Mouse (Mus musculus): Measurements from ENCODE around the gene Tsfm. TPM values are rescaled to one million over a fixed set of nuclear protein-coding genes. Genes with fewer than 3 reads are reported as not detected.
"Not testable (repeated sequence)": the region's sequence is repeated elsewhere in the genome, so short reads cannot be mapped to it uniquely, and the experiment has no call there.

Tsfm gene
- total RNA-seq, 2 experiments from 2014 or later: 64.4 to 71.3 TPM

DNA sequence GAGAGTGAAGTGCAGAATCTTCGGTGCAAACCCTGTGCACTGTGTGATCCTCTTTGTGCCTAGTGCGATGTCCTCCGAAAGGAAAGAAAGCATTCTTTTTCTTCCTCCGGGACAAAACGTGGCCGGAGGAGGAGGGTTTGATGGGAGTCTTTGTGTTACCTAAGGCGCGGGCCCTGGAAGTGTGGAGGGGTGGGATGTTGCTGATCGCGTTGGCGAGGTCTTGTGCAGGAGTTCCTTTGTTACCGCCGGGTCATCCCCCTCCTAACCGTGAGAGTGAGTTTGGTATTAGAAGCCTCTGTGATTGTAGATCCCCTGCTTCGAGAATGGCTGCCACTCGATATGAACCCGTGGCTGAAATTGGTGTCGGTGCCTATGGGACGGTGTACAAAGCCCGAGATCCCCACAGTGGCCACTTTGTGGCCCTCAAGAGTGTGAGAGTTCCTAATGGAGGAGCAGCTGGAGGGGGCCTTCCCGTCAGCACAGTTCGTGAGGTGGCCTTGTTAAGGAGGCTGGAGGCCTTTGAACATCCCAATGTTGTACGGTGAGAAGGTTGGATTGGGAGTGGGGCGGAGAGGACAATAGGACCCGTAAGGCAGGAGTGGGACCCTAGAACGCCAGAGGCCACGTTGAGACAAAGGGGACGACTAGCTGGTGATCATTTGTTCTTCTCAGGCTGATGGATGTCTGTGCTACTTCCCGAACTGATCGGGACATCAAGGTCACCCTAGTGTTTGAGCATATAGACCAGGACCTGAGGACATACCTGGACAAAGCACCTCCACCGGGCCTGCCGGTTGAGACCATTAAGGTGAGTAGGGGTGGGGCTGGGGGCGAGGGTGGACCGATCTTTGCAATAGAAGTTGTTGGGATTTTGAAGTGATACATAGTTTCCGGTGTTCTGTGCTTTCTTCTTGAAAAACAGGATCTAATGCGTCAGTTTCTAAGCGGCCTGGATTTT lies 33.6 kb upstream of the Tsfm start:
- no peak for DNase-seq

DNA sequence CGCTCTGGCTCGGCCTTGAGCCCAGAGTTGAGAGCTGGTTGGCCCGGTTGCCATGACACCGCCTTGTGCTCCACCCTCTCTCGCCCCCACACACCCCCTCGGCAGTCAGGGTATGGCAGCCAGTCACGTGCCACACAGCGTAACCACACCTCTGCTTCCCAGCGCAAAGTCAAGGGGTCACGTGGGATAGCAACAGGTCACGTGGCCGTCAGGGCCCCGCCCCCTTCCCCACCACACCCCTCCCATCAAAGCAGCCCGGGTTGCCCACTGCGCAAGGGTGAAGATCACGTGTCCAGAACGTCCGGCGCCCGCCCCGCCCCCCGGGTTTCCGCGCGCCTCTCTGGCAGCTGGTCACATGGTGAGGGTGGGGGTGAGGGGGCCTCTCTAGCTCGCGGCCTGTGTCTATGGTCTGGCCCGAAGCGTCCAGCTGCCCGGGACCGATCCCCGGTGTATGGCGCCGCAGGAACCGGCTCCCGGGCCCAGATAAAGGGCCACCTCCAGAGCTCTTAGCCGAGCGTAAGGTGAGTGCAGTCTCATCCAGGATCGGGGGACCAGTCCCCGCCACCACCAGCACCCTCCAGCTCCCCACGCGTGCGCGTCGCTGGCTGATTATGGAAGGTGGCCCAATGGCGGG lies 32.7 kb upstream of the Tsfm start, which contains the start of gene Cdk4:
Gene Cdk4 (plus strand): TSS at position 296 of the 634 bp plus-strand sequence.
- DNase-seq: peak; percentile 99 to 100

DNA sequence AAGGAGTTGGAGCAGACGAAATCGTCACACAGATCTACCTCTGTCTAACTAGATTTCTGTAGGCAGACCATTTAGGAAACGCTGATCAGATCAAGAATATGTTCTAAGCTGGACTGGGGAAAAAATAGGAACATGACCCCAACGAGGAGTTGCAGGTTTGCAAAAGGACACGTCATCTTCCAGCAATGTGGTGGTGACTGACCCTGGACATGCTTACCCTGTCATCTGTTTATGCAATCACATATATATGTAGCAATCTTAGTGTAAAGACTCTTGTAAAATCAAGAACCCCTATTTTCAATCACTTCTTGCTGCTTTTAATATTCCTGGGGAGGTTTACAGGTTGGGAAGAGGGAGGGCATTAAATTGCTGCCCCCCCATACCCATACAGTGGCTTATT lies 31.9 kb upstream of the Tsfm start:
- no peak for DNase-seq

DNA sequence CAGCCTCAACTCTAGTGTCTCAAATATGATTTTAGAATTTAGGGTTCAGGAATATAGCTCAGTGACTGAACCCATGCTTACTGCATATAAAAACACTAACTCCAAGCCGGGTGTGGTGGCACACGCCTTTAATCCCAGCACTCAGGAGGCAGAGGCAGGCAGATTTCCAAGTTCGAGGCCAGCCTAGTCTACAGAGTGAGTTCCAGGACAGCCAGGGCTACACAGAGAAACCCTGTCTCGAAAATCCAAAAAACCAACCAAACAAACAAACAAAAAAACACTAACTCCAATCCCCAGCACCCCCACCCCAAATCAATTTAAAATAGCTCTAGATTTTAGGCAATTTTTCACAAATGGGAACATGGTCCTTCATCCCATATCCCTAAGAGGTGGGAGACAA lies 31.5 kb upstream of the Tsfm start:
- not testable (repeated sequence) for DNase-seq

DNA sequence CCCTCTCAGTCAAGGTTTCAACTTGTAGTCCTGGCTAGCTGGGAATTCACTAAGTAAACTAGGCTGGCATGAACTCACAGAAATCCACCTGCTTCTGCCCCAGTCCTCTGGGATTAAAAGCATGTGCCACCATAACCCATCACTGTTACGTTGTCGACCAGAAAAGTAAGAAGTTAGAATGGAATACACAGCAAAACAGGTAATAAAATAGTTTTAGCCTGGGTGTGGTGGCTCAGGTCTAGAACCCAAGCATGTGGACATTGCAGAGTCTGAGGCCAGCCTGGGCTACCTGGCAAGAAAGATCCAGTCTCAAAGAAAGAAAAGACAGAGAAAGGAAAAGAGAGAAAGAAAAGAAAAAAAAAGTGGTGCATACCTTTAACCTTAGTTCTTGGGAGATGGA lies 30.9 kb upstream of the Tsfm start:
- no peak for DNase-seq

DNA sequence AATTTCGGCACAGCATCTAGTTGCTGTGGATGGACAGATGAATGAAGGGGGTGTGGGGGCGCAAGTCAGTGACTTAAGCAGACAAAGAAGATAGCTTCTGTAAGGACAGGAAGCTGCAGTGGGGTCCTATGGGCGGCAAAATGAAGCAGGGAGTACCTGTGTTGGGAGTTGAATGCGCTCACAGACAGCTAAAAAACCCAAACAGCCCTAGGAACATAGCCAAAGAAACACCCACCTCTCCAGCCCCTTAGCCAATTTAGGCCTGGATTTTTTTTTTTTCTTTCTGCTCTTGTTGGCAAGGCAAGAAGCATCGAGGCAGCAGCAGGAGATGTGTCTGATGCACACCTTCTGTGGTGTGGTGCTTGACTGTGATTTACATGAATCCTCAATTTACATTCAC lies 30.4 kb upstream of the Tsfm start:
- DNase-seq: no peak

DNA sequence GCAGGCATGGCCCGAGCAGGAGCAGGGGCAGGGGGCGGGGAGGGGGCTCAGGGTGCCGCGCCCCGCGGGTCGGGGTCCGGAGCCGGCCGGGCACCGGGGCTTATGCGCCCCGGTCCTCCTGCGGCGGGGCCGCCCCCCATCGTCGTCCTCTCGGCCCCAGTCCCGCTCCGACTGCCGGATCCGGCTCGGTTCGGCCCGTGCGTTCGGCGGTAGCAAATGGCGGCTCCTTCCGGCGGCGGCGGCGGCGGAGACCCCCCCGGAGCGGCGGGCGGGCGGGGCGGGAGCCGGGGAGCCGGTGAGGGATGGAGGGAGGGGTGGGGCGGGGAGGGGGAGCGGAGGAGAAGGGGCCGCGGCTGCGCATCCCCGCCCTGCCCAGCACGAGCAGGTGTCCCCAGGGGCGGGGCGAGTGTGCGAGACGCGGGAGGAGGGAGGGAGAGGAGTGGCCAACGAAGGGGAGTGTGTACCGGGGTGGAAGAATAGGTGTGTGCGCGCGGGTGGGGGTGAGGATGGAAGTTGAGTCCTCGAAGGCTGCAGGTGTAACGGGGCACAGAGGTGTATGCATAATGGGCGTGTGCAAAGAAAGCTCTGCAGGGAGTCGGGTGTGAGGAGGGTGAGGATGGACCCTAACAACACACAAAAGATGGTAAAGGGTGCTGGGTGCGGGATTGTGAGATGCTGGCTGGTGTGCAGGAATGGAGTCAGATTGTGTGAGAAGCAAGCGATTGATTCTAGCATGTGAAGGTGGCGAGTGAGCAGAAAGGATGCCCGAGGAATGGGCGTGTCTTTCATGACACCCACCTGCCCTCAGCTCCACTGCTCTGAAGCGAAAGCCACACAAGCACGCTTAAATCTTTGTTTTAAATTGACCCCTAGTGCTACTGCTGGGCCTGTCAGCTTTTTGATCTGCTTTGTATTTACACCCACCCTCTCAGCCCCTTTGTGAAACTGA lies 29.6 kb upstream of the Tsfm start, which contains the start of gene March9:
Gene March9 (minus strand): TSS at position 217 of the 949 bp plus-strand sequence.
- peak; percentile 84 to 91 for DNase-seq

DNA sequence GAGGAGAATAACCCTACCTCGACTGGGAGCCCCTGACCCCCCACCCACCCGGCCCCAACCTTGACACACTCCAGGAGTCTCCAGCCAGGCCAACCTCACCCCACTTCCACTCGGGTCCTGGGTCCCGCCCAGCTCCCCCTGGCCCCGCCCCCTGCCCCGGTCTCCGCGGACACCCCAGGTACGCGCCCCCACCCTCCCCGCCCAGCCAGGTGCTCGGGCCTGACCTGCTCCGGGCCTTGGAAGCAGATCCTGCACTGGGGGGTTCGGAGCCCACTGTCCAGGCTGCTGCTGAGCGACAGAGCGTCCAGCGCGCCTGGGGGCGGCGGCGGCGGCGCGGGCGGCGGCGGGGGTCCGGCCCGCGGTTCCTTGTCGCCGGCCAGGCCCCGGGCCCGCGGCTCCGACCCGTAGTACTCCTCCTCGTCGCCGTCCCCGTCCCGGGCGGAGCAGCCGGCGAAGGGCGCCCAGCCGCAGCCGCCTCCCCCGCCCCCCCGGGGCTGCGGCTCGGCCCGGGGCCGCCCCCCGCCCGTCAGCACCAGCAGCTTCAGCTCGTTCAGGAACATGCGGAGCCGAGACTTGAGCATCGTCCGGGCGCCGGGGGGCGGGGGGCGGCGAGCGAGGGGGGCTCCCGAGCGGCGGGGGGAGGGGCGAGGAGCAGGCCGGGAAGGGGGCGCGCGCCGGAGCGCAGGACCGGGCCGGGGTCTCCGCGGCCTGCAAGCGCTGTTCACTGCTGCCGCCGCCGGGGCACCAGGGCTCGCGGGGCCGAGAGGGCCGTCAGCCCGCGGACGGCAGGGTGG lies 28.7 kb upstream of the Tsfm start:
- DNase-seq: no peak

DNA sequence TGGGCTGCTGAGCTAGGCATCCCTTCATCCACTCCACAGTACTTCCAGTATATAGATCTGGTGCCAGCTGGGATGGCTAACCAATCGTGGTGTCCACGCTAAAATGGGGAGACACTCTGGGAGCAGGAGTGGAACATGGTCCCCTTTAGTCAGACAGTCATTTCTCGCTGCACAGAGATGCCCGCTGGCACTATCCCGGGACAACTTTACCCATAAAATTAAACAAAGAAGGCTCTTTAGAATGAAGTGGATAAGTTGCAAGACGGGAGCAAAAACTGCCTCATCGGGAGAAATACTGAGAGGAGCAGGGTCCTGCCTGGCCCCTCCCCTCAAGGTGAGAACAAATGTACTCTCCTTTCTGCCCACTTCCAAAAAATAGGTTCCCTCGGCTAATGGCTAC lies 28.1 kb upstream of the Tsfm start:
- DNase-seq: no peak

DNA sequence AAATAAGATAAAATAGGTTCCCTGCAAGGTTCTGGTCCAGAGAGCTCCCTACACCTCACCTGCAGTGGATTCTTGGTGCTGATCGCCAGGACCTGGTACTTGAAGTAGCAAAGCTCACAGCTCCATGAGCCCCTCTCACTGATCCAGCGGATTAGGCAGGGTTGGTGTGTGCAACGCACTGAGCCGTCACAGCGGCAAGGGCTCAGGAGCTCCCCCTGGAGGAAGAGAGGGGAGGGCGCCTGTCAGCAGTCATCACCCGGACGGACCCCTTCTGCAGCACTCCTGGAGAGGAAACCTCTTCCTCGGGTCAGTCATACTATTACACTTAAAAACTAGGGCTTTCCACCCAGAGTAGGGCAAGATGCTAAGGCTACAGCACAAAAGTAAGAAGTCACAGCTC lies 27.5 kb upstream of the Tsfm start:
- peak; percentile 78 to 89 for DNase-seq

DNA sequence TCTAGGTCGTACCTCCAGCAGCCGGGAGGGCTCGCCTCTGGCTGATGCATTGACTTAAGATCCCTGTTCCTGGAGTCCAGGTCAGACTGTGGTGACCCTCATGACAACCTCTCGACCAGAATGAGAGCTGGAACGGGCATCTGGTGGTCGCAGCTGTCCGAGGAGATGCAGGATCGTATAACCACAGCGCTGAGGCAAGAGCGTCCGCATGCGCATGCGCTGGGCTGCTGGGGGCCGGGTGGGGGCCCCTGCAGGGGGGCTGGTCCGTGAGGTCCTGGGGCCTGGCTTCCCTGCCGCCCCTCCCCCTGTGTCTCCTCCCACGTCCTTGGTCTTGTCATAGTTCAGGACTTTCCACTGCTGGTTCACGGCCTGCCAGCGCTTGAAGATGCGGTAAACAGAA lies 25.9 kb upstream of the Tsfm start:
- DNase-seq: no peak

DNA sequence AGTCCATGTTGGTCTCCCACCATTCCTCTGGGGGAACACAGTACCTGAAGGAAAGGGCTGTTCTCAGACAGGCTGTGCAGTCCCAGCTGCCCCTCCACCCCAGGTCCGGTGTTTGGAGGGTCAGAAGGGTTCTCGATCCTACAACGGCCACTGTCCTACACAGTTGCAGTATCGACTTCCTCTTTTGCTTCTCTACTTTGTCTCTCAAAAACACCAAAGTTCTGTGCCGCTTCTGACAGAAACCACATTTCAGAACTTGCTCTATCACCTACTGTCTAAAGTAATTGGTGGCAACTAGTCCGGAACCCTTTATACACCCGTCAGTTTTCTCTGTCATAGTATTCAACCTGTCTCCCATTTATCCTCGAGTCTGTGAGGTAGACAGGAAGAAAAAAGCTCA lies 24.8 kb upstream of the Tsfm start:
- DNase-seq: no peak

DNA sequence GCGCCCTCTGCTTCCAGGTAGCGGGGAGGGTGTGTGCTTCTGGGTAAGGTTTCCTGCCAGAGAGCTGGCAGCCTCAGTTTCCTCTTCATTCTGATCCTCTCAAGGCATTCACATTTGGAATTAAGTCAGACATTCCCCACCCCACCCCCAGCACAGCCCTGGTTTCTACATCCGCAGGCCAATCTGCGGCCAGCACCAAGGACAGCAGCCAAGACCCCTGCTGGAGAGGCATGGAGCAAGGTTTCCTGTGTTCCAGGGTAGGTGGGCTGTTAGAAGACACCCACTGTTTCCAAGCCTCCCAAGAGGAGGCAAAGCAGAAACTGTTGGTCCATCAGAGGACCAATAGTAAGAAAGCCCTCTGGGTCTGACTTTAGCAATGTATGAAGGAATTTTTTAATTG lies 24.0 kb upstream of the Tsfm start:
- no peak for DNase-seq

DNA sequence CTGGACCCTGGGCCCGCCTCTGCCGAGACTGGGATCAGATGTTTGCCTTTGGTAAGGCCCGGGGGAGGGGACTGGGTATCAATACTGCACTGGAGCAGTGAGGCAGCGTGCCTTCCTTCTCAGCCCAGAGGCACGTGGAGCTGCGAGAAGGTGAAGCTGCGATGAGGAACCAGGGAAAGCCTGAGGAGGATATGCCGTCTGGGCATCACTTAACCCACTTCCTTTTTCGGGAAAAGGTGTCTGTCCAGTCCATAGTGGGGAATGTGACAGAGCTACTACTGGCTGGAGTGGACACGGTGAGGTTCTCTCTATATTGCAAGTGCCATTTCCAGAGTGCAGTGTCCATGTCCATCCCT lies 19.5 kb upstream of the Tsfm start:
- no peak for DNase-seq

DNA sequence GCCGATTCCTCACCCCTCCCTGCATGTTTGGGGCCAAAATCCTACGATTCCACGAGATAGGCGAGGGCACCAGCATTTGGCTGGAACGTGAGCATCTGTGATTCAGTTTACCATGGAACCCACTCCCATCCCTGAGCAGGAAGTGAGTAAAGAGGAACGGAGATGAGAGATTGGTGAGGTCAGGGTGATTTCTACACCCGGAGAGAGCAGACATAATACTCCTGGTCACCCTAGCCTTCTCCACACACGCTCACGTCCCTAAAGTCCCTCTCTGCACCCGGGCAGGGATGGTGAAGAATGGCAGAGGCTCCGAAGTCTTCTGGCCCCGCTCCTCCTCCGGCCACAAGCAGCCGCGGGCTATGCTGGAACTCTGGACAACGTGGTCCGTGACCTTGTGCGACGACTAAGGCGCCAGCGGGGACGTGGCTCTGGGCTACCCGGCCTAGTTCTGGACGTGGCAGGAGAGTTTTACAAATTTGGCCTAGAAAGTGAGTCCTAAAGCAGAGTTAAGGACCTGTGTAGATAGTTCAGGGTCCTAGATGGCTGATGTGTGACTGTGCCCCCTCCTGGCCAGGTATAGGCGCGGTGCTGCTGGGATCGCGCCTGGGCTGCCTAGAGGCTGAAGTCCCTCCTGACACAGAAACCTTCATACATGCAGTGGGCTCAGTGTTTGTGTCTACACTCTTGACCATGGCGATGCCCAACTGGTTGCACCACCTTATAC lies 18.9 kb upstream of the Tsfm start:
- no peak for DNase-seq

DNA sequence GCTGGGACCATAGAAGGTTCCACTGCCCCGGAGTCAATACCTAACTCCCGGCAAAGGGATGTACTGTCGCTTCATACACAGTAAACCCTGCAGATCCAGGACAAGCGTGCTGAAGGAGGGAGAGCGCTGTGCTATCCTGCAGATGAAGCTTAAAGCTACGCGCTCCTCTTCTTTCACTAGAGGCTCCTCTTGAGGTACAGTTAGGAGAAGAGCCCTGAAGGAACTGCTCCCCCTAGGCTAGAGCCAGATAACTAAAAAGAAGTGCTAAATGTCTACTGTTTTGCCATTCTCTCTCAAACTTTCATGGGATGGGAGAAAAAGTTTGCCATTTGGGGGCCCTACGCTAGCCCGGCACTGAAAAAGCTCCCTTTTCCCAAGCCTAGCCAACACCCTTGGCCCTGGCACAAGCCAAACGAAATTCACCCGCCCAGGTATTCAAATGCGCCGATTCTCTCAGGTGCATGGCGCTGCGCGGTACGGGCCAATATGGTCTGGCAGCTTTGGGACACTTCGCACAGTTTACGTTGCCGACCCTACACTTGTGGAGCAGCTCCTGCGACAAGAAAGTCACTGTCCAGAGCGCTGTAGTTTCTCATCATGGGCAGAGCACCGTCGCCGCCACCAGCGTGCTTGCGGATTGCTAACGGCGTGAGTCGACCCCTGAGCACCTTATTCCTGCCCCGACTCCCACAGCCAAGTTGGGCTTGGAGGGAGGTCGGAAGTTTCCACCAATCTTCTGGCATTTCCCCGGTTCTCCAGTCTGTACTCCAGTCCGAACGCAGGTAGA lies 18.2 kb upstream of the Tsfm start:
- DNase-seq: no peak

DNA sequence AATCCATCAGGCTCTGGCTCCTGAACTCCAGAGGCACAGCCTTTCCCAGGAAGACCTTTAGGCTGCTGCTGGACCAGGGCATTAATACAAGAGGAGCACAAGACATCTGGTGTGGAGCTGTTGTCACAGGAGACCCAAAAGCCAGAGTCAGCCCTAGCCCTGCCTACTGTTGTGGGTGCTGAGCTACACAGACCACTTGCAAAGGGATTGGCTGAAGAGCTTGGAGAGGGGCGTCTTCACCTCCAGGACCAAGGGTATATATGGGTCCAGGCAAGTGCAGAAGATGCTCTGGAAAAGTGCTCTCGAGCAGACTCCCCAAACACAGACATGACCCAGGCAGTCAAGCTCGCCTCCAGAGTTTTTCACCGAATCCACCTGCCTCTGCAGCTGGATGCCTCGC lies 17.3 kb upstream of the Tsfm start, which contains the start of gene Cyp27b1:
Gene Cyp27b1 (plus strand): TSS at position 297 of the 400 bp plus-strand sequence.
- DNase-seq: no peak

DNA sequence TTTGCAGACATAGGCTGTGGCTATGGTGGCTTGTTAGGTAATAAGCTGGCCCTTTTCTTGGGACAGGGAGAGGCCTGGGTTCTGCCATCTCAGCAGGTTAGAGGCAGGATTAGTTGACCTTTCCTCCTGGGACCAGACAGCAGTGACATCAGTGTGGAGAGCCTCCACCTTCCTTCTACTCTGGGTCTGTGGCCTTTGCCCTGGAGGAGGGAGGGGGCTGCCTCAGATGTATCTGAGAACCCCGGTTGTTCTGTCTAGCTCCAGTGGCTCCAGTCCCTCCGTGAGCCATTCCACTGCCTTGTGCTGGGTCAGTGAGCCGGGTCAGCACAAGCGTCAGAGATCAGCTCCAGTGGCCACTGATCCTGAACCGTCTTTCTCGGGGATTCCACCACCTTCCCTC lies 12.5 kb upstream of the Tsfm start:
- no peak for DNase-seq

DNA sequence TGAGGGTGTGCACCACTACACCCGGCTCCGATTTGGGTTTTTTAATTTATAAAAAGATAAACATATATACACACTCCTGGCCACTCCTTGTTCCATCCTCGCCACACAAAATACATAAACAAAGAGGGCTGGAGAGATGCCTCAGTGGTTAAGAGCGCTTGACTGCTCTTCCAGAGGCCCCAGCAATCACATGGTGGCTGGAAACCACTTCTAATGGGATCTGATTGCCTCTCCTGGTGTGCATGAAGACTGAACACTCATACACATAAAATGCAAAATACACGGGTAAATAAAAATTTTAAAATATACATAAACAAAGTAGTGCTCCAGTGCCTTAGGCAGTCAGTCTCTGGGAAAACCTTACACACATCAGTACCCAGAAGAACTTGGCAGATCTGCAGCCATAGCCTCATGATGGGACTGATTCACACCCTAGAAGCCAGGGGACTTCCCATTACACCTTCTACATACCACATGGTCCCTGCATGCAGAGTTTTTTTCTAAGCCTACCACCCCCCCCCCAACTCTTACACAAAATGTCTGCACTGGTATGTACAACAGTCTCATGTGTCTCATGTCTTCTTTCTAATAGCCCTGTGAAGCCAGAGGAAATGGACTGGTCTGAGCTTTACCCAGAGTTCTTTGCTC lies 12.0 kb upstream of the Tsfm start:
- no peak for DNase-seq

Measured in adrenal gland, postnatal 36 days (tissue).